Mouse (Mus musculus) hindbrain, embryonic 10.5 days (tissue): ENCODE data around the gene Atp13a2. TPM values are rescaled to one million over a fixed set of nuclear protein-coding genes. Genes with fewer than 3 reads are reported as not detected.

Experiments used
- DNase-seq: peaks from one replicate; pipeline ENCODE4 v3.0.0-alpha.2; 2017; ENCODE audit warnings: low spot score
- H3K27ac ChIP-seq: fragments of 300-500 bp; sonication (generic); 2 replicates; pipeline ENCODE4 v1.5.1; 2016; ENCODE audit warnings: mild to moderate bottlenecking, moderate library complexity
- H3K27me3 ChIP-seq: fragments of 300-500 bp; sonication (generic); 2 replicates; pipeline ENCODE4 v1.6.1; 2016; ENCODE audit warnings: mild to moderate bottlenecking; ENCODE audit not compliant: poor library complexity, insufficient read depth, severe bottlenecking
- H3K36me3 ChIP-seq: fragments of 300-500 bp; sonication (generic); 2 replicates; pipeline ENCODE4 v1.6.1; 2016; ENCODE audit warnings: mild to moderate bottlenecking, moderate library complexity
- H3K4me1 ChIP-seq: fragments of 300-500 bp; sonication (generic); replicated peaks from 2 replicates; pipeline ENCODE4 v1.6.1; 2016; ENCODE audit warnings: mild to moderate bottlenecking
- H3K4me3 ChIP-seq: fragments of 300-500 bp; sonication (generic); 2 replicates; pipeline ENCODE4 v1.5.1; 2016; ENCODE audit warnings: mild to moderate bottlenecking, moderate library complexity
- H3K9me3 ChIP-seq: fragments of 300-500 bp; sonication (generic); 2 replicates; pipeline ENCODE4 v1.6.1; 2016; ENCODE audit warnings: mild to moderate bottlenecking, moderate library complexity
- WGBS: fragments of 180-500 bp; shearing (Covaris S2); methylation state at CpG from one replicate; pipeline ENCODE4 v1.1.7; 2016; 5-methylcytosine and 5-hydroxymethylcytosine counted together
- polyA plus RNA-seq: library from polyadenylated mRNA; unstranded; fragments of >200 nt; fragmentation: Nextera tagmentation; extraction: Ambion mirVana; gene quantifications from 2 replicates; pipeline ENCODE4 v1.2.1, GENCODE M21; 2016

The Atp13a2 gene
- polyA plus RNA-seq, 1 experiment from 2014 or later, result 82.1 TPM

DNA sequence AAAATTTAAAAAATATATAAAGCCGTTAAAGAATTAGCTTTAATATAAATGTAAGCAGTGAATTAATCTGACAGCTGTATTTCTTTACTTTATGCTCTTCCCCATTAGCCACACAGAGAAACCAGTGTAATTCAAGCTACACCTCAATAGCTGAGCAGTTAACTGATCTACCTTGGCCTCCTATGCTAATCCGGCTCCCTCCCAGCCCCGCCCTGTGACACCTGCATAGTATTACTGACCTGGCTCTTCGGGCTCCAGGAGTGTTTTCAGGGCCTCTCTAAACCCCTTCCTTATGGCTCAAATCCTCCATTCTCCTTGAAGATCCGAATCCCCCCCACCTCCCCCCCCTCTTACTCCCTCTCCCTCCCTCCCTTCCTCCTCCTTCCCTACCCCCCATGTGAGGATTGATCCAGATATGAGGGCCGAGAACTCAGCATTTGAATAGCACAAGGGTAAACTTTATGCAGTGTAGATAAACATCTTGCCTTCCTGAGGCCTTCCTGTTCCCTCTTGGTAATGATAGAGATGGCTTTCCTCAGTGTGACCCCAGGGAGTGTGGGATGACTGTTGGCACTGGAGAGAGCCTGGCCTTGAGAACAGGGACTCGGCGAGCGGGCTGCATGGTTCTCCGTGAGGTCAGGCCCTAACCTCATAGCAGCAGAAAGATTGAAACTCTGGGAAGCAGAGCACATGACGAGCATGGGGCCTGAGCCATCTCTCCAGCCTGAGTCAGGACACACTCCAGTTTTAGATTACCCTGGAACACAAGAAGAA, 19.1 kb upstream of the Atp13a2 start:
- no peak overlapping the region for H3K27ac ChIP-seq
- no peak overlapping the region for H3K4me3 ChIP-seq
- no peak for DNase-seq
- WGBS, result 95% methylated on average over 11 of the region's 11 CpGs
- H3K27me3 ChIP-seq, result no peaks in the 10 kb centered on the region
- no peaks in the 10 kb centered on the region for H3K9me3 ChIP-seq
- peaks cover 11% of the 10 kb centered on the region for H3K4me1 ChIP-seq
- H3K36me3 ChIP-seq, result peaks cover 69% of the 10 kb centered on the region

DNA sequence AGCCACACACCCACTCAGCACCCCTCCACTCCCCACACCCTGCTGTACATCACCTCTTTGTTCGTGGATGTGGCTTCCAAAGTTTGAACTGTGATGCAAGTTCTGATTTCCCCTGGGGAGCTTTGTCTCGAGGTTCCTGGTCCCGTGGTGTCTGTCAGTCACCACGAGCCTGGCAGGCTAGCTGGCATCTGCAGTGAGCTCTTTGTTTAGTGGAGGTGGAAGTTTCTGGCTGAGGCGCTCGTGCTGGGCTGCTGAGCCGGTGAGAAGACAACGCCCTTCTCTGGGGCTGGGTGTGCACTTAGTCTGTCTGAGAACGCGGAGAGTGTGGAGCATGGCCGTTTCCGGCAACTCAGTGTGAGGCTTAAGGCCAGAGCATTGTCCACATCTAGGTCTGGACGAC, 15.0 kb upstream of the Atp13a2 start:
- no peaks in the 10 kb centered on the region for H3K4me1 ChIP-seq
- H3K27ac ChIP-seq, result no peak overlapping the region
- H3K36me3 ChIP-seq, result peaks cover 99% of the 10 kb centered on the region
- no peak overlapping the region for H3K4me3 ChIP-seq
- no peak for DNase-seq
- H3K9me3 ChIP-seq, result no peaks in the 10 kb centered on the region
- 88% methylated on average over 13 of the region's 13 CpGs for WGBS
- H3K27me3 ChIP-seq, result no peaks in the 10 kb centered on the region

DNA sequence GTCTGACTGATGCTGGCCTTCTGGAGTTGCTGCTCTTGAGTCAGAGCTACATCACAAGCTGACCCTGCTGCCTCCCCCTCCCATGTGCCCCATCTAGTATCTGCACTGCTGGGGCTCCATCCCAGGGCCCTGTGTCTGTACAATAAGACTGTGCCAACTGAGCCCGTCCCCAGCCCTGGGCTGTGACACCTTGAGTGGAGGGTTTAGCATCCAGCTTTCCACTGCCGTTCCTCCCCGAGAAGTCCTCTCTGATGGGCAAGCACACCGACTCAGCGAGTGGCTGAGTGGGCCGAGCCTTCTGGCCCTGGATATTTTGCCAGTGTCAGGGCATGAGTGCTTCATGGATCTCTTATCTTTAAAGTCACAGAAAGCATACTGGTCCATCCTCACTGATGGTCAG, 12.3 kb upstream of the Atp13a2 start:
- no peak overlapping the region for H3K4me3 ChIP-seq
- WGBS, result 92% methylated on average over 6 of the region's 6 CpGs
- no peaks in the 10 kb centered on the region for H3K9me3 ChIP-seq
- DNase-seq, result no peak
- no peaks in the 10 kb centered on the region for H3K27me3 ChIP-seq
- peaks cover 100% of the 10 kb centered on the region for H3K36me3 ChIP-seq
- 0 out of 2 replicates have a peak, but pooled peaks cover 2% of the 10 kb centered on the region for H3K4me1 ChIP-seq
- no peak overlapping the region for H3K27ac ChIP-seq

DNA sequence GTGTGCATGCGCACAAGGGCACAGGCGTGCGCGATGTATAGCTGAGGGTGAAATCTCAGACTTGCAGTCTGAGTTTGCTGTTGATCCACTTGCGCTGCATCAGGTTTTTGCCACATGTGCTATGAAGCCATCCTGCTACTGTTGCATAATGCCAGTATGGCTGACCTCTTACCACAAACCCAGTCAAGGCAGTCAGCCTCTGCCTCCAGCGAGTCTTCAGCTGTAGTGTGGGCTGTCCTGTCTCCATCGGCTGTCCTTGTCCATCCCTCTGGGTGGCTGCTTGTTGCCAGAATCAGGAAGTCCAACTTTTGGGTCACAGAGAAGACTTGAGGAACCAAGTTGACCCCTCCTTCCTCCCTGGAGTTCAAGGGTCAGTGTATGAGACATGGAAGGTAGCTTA, 11.3 kb upstream of the Atp13a2 start:
- Histone ChIP-seq H3K4me1 (0 out of 2 replicates have a peak, but pooled peaks cover 2% of the 10 kb centered on the region), H3K4me3 (no peak overlapping the region), H3K27me3 (no peaks in the 10 kb centered on the region), H3K27ac (no peak overlapping the region), H3K36me3 (peaks cover 100% of the 10 kb centered on the region), H3K9me3 (no peaks in the 10 kb centered on the region)
- WGBS, result 95% methylated on average over 7 of the region's 7 CpGs
- no peak for DNase-seq

DNA sequence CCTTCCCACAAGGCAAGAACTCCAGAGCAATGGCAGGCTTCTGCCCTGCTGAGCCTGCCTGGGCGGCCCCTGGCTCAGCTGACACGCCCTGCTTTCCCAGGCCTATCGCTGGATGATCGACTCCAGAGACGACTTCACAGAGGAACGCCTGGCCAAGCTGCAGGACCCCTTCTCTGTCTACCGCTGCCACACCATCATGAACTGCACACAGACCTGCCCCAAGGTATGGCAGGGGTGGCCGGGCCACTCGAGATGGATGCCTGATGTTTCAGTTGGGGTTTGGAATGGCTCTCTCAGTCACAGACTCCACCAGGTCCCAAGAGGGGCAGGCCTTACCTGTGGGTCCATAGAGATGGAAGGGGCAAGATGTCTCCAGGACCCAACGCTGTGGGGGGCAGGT, 9.4 kb upstream of the Atp13a2 start:
- no peak overlapping the region for H3K4me3 ChIP-seq
- no peak for DNase-seq
- no peaks in the 10 kb centered on the region for H3K27me3 ChIP-seq
- WGBS, result 90% methylated on average over 10 of the region's 10 CpGs
- H3K4me1 ChIP-seq, result 0 out of 2 replicates have a peak, but pooled peaks cover 2% of the 10 kb centered on the region
- peaks cover 8% of the 10 kb centered on the region for H3K9me3 ChIP-seq
- H3K36me3 ChIP-seq, result peaks cover 95% of the 10 kb centered on the region
- H3K27ac ChIP-seq, result no peak overlapping the region

DNA sequence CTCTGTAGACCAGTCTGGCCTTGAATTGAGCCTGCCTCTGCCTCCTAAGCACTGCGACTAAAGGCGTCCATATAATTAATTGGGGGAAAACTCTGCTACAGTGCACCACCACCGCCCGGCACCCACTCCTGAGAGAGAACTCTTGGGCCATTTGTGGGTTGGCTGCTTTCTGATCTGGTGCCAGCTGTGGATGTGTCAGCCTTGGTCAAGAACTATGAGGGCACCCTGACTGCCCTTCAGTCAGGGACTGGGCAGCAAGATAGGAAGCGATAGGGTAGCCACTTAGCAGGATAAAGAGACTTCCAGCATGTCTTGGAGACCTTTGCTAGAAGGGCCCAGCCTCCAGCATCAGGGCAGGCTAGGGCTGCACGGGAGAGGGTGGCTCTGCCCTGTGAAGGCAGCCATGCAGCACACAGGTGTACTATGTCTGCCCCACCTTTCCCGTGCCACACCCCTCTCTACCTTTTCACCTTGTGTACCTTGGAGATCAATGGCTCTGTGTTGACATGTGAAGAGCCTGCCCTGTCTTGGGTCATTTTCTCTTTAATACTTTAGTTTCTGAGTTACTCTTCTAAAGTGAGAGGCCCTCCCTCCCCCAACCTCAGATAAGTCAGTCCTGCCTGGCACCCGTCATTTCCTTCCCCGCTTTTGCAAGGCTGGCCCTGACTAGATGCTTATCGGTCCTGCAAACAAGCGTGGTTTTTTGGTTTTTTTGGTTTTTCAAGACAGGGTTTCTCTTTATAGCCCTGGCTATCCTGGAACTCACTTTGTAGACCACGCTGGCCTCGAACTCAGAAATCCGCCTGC, 8.6 kb upstream of the Atp13a2 start:
- H3K36me3 ChIP-seq, result peaks cover 87% of the 10 kb centered on the region
- peaks cover 4% of the 10 kb centered on the region; the same call in 1 of the 2 replicates for H3K4me1 ChIP-seq
- peaks cover 8% of the 10 kb centered on the region for H3K9me3 ChIP-seq
- H3K27me3 ChIP-seq, result no peaks in the 10 kb centered on the region
- 93% methylated on average over 14 of the region's 14 CpGs for WGBS
- H3K27ac ChIP-seq, result no peak overlapping the region
- DNase-seq, result no peak
- no peak overlapping the region for H3K4me3 ChIP-seq

DNA sequence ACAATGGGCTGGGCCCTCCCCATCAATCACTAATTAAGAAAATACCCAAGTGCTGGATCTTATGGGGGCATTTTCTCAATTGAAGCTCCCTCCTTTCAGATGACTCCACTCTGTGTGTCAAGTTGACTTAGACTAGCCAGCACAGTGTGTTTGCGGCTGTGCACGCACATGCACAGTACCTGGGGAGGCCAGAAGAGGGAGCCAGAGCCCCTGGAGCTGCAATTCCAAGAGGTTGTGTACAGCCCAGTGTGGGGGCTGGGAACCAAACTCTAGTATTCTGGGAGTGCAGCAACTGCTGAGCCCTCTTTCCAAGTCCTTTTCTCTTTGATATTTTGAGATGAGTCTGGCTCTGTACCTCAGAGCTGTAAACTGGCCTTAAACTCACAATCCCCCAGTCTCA, 5.1 kb upstream of the Atp13a2 start:
- Histone ChIP-seq H3K9me3 (peaks cover 8% of the 10 kb centered on the region), H3K4me3 (no peak overlapping the region), H3K27me3 (no peaks in the 10 kb centered on the region), H3K36me3 (peaks cover 52% of the 10 kb centered on the region), H3K4me1 (peaks cover 17% of the 10 kb centered on the region), H3K27ac (no peak overlapping the region)
- WGBS, result 88% methylated on average over 2 of the region's 2 CpGs
- no peak for DNase-seq

DNA sequence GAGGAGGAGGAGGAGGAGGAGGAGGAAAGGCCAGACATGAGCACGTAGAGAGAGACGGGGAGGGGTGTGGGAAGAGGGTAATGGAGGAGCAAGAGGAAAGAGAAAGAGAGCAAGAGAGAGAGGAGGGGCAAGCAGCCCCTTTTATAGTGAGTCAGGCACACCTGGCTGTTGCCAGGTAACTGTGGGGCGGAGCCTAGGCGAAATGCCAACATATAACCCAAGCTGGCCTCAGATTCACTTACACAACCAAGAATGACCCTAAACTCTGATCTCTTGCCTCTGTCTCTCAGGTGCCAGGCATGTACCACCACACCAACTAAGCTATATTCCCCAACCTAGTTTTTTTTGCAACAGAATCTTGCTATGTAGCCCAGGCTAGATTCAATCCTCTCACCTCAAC, 3.9 kb upstream of the Atp13a2 start:
- DNase-seq, result no peak
- Histone ChIP-seq H3K36me3 (peaks cover 40% of the 10 kb centered on the region), H3K27me3 (no peaks in the 10 kb centered on the region), H3K4me1 (peaks cover 27% of the 10 kb centered on the region), H3K27ac (no peak overlapping the region; the same call in 1 of the 2 replicates), H3K9me3 (peaks cover 8% of the 10 kb centered on the region), H3K4me3 (no peak overlapping the region)
- WGBS, result 65% methylated on average over 4 of the region's 4 CpGs

DNA sequence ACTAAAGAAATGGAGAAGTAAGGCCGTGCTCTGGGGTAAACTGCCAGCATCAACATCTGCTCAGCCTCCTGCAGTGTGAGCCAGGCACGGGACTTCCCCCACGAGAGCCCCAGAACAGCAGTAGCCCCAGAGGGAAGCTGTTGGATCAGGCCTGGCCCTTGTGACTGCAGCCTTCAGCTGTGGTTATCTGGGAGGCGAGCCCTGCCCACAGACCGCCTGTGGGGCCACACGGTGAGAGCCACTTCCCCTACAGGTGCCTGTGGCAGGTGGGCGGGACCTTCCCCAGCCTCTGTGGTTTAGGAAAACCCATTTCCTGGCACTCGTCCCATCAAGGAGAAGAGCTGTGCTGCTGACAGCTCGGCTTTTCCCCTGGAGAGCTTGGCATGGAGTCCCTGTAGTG, 3.2 kb upstream of the Atp13a2 start:
- H3K4me1 ChIP-seq, result peaks cover 33% of the 10 kb centered on the region
- H3K27ac ChIP-seq, result peak overlapping the region; percentile 69
- peaks cover 34% of the 10 kb centered on the region for H3K36me3 ChIP-seq
- no peaks in the 10 kb centered on the region for H3K27me3 ChIP-seq
- DNase-seq, result no peak
- 21% methylated on average over 9 of the region's 9 CpGs for WGBS
- peaks cover 8% of the 10 kb centered on the region for H3K9me3 ChIP-seq
- H3K4me3 ChIP-seq, result no peak overlapping the region

DNA sequence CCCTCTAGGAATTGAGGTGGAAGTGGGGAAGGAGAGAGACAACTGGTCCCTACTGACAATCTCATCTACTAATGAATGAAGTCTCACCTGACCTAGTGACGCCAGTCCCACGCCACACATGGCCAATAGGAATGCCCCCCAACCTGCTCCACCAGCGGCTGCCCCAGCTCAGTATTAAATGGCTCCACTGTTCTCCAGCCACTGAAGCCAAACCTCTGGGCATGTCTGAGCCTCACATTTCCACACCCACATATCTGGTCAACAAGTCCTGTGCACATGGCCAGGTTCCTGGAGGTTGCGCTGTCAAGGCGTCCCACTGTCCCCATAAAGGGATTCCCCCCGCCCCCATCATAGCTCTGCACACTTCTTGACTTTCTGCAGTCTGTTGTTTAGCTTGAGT, 2.1 kb upstream of the Atp13a2 start:
- 91% methylated on average over 6 of the region's 6 CpGs for WGBS

DNA sequence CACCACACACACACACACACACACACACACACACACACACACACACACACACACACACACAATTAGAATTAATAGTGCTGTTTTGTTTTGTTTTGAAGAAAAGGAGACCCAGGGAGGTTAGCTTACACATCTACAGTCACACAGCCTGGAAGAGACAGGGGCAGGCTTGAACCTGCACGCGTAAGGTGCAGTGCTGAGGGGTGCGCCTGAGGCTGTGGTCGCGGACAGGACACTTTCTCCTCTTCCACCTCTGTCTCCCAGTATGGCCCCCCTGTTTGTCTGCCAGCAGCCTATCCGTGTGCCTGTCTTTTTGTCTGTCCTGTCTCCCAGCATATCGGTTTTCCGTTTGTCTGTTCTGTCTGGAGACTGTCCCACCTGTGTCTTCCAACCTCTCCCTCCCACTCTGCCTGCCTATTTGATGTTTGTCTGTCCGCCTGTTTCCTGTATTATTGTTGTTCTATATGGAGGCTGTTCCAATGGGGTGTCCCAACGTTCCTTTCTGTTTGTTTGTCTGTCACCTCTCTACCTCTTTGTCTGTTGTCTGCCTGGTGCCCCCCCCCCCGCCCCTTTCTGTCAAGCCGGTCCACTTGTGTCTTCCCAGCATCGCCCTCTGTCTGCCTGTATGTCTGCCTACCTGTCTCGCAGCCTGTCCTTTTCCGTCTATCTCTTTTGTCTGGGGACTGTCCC, 506 bp upstream of the Atp13a2 start:
- WGBS, result 34% methylated on average over 15 of the region's 15 CpGs

More for the DNA sequence above, 2.1 kb upstream of the Atp13a2 start:
- Histone ChIP-seq H3K9me3 (peaks cover 8% of the 10 kb centered on the region), H3K27ac (no peak overlapping the region), H3K27me3 (no peaks in the 10 kb centered on the region), H3K4me3 (no peak overlapping the region), H3K4me1 (peaks cover 44% of the 10 kb centered on the region), H3K36me3 (peaks cover 24% of the 10 kb centered on the region)
- DNase-seq, result no peak

DNA sequence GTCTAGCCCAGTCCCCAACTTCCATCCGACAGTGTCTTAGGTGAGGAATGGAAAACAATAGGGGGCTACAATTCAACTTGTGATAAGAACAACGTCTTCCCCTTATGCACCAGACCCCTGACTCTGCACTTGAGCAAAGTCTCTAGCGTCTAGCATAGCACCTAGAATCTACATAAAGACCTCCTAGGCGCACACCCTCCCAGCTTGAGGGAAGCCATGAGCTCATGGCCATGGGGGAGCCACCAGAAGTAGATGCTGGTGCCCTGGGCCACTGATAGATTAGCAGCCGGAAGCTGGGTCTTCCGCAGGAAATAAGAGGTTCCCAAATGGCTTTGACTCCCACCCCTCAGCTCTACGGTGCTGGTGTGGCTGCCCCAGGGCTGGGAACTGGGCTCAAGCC, 803 bp downstream of the Atp13a2 start:
- Histone ChIP-seq H3K4me3 (peak overlapping the region; percentile 95), H3K36me3 (peaks cover 13% of the 10 kb centered on the region), H3K9me3 (no peaks in the 10 kb centered on the region), H3K4me1 (peaks cover 65% of the 10 kb centered on the region), H3K27me3 (no peaks in the 10 kb centered on the region), H3K27ac (peak overlapping the region; percentile 93)
- 35% methylated on average over 7 of the region's 7 CpGs for WGBS
- no peak for DNase-seq

More for the DNA sequence above, 506 bp upstream of the Atp13a2 start:
- H3K27ac ChIP-seq, result peak overlapping the region; percentile 93
- peaks cover 13% of the 10 kb centered on the region for H3K36me3 ChIP-seq
- DNase-seq, result no peak
- H3K4me1 ChIP-seq, result peaks cover 57% of the 10 kb centered on the region
- peak overlapping the region; percentile 95 for H3K4me3 ChIP-seq
- H3K9me3 ChIP-seq, result peaks cover 7% of the 10 kb centered on the region
- no peaks in the 10 kb centered on the region for H3K27me3 ChIP-seq
